Mouse (Mus musculus) liver, adult 2 months (tissue): ENCODE results near the gene Nsd2.

Source experiments
- CTCF ChIP-seq: fragments of 200-500 bp; IDR thresholded peaks from 2 replicates; pipeline ENCODE4 v1.5.1; 2011; ENCODE audit warnings: low read depth, low read length, control low read depth
- POLR2A ChIP-seq: fragments of 200-500 bp; IDR thresholded peaks from 2 replicates; pipeline ENCODE4 v1.6.1; 2011; ENCODE audit warnings: low read length, control low read depth; ENCODE audit not compliant: insufficient read depth; ENCODE audit errors: extremely low read depth

DNA sequence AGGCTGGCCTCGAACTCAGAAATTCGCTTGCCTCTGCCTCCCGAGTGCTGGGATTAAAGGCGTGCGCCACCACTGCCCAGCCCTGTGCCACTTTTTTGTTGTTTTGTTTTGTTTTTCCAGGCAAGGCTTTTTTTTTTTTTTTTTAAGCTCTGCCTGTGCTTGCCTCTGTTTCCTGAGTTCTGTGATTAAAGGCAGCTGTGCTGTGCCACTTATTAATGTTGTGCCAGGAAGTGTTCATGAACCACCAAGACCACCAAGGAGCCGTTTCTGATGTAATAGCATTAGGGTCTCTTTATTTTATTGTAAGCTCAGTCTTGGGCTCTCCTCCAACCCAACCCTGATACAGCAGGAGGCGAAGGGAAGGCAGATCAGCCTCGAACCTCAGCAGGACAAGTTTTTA lies 7.6 kb downstream of the Nsd2 start:
- TF ChIP-seq CTCF: no peak
- TF ChIP-seq POLR2A: no peak
